Mouse (Mus musculus): Measurements from ENCODE around the gene Rftn1.

DNA sequence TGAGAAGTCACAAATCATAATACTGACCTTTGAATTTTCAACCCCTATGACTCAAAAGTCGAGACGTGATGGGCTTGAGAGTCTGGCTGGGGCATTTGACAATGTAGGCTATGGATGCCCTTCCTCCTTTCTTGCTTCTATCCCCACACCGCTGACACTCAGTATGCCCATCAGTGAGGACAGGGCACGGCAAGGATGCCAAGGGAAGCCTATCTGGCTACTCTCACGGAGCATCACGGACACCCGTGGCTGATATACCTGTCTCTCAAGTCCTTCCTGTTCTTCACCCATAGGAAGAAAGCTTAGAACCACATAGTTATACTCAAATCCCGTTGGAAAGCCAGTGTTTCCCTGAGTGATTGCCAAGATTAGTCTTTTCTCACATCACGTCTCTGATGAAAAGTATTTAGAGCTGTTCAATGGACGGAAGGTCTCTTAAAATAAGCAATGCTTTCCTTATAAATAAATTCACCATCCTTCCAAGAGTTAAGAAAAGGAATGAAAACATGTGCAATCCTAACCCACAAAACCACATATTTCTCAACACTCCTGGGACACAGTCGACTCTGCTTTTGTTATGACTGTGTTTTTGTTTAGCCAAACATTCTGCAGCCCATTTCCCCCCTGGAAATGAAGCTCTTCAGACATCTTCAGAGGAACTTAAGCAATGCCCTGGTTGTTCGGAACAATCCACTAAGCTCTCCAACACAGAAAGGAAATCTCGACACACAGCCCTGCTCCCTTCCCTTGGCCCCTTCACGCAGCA lies 79.6 kb downstream of the Rftn1 start:
- no peak for TF ChIP-seq CTCF (conservative IDR thresholded peaks at IDR 0.05; ENCODE audit: insufficient read depth, insufficient read length, low read depth, low read length)
- TF ChIP-seq POLR2A (IDR thresholded peaks at IDR 0.05; ENCODE audit: low read depth, low read length): no peak
